Mouse (Mus musculus): ENCODE measurements around the gene Hacd2.

- no peak for TF ChIP-seq CTCF (IDR thresholded peaks at IDR 0.05; ENCODE audit: low read depth, low read length)
- TF ChIP-seq TAL1 (conservative IDR thresholded peaks at IDR 0.05; ENCODE audit: low read depth, low read length), result no peak
- no peak for TF ChIP-seq GATA1 (IDR thresholded peaks at IDR 0.05; ENCODE audit: borderline replicate concordance, low read length)
- no peak for TF ChIP-seq POLR2AphosphoS5 (IDR thresholded peaks at IDR 0.05; ENCODE audit: insufficient replicate concordance, low read depth, low read length)
Observed at GRCm38 (mm10) chr16:35055194-35055506, 32.9 kb downstream of the Hacd2 start.

All from G1E (cell line).